Mouse (Mus musculus): ENCODE measurements around the gene Tlk2. TPM values are rescaled to one million over a fixed set of nuclear protein-coding genes. Genes with fewer than 3 reads are reported as not detected.
A peak's percentile ranks its signal among the peaks of the same experiment; 100 is the strongest.
"Not testable (repeated sequence)": the region's sequence is repeated elsewhere in the genome, so short reads cannot be mapped to it uniquely, and the experiment has no call there.

The Tlk2 gene
- 10 to 100 TPM; 47.5 to 49.6 TPM for total RNA-seq (2021)

DNA sequence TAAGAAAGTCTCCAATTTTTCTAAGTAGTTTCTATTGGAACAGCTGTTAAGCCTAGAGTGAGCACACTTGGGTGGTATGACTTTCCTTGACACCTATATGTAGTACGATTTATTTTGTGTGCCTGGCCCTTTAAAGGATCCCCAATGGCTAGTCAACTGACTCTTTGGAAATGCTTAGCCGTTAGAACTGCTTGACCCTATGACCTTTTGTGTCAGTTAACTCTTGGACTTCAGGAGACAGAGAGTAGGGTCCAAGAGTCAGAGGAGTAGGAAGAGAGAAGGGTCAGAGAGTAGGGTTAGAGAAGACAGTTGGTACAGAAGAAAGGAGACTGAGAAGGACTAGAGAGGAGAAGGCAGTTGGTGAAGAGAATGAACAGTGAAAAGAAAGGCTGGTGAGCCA, at the start of gene Tlk2:
Gene Tlk2, plus strand, starts transcription at position 292 of the 400 bp plus-strand sequence.
- no peak for DNase-seq (ENCODE audit: extremely low spot score in 1 of 2, low spot score in 2 of 2)
- intact Hi-C loops (cut with DNase I), result no loop called here

DNA sequence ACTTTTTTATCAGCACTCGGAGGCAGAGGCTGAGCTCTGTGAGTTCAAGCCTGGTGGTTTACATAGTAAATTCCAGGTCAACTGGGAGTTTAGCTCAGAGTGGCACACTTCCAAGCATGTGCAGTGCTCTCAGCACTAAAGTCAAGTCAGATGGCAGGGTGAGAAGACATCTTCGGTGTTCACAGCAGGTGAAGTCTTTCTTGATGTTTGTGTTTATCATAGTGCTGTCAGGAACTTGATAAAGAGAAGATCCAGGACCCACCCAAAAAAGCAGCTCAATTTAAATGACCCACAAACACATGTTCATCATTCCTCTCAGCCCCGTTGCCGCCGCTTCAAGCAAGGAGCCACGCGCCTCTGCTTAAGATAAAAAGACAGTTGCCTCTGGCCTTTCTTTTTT, 42.9 kb upstream of the Tlk2 start:
- intact Hi-C loops (cut with DNase I), result loop anchor here (5.0 kb wide), 1 partner anchor 613 kb away; no protein-coding TSS in a partner anchor
- no peak for DNase-seq (ENCODE audit: extremely low spot score in 1 of 2, low spot score in 2 of 2)

- not testable (repeated sequence) for DNase-seq (ENCODE audit: extremely low spot score in 1 of 2, low spot score in 2 of 2)
- intact Hi-C loops (cut with DNase I), result loop anchor here (5.0 kb wide), 1 partner anchor 615 kb away; no protein-coding TSS in a partner anchor
Measured at GRCm38 (mm10) chr11:105137255-105137654, 41.4 kb upstream of the Tlk2 start.

- intact Hi-C loops (cut with DNase I); DNase-seq (ENCODE audit: extremely low spot score in 1 of 2, low spot score in 2 of 2): not testable (repeated sequence)
Measured at GRCm38 (mm10) chr11:105140512-105140911, 38.1 kb upstream of the Tlk2 start.

DNA sequence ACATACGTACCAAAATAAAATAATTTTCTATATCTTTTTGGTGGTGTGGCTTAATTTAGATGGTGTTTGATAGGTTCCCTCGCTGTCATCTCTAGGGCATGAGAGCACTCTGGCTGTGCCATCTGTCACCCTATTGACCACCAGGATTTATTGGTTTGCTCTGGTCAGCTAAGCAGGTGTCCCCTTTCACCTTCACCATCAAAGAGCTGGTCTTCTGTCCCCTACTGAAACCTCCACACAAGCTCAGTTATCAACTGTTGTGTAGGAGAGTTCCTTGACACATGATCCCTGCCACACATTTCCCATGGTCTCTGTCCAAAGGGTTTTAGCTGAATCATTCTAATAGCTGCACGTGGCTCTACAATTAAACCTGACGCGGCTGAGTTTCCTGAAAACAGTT, 37.5 kb upstream of the Tlk2 start:
- intact Hi-C loops (cut with DNase I), result no loop called here

DNA sequence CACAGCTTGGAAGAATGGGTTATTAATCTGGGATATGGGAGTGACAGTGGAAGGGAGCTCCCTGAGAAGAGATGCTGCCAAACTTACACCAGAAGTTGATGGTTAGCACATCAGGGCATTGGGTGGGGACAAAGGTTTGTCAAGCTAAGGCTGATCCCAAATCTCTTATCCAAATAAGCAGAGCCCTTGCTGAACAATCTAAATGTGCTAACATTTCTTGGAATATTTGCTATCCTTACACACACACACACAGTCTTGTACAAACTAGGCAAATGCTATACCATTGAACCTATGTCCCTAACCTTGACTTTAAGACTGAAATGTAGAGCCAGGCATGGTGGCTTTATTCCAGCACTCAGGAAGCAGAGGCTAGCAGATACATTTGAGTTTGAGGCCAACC, 35.0 kb upstream of the Tlk2 start:
- intact Hi-C loops (cut with DNase I), result no loop called here
- DNase-seq (ENCODE audit: extremely low spot score in 1 of 2, low spot score in 2 of 2), result no peak

More for the DNA sequence above, 37.5 kb upstream of the Tlk2 start:
- no peak for DNase-seq (ENCODE audit: extremely low spot score in 1 of 2, low spot score in 2 of 2)

GRCm38 (mm10) chr11:105144084-105144483, 34.5 kb upstream of the Tlk2 start:
- DNase-seq (ENCODE audit: extremely low spot score in 1 of 2, low spot score in 2 of 2), result no peak
- intact Hi-C loops (cut with DNase I), result no loop called here

- intact Hi-C loops (cut with DNase I), result no loop called here
- DNase-seq (ENCODE audit: extremely low spot score in 1 of 2, low spot score in 2 of 2), result no peak
Measured at GRCm38 (mm10) chr11:105144508-105145210, 33.9 kb upstream of the Tlk2 start.

GRCm38 (mm10) chr11:105145211-105145610, 33.4 kb upstream of the Tlk2 start:
- no peak for DNase-seq (ENCODE audit: extremely low spot score in 1 of 2, low spot score in 2 of 2)
- intact Hi-C loops (cut with DNase I), result no loop called here

DNA sequence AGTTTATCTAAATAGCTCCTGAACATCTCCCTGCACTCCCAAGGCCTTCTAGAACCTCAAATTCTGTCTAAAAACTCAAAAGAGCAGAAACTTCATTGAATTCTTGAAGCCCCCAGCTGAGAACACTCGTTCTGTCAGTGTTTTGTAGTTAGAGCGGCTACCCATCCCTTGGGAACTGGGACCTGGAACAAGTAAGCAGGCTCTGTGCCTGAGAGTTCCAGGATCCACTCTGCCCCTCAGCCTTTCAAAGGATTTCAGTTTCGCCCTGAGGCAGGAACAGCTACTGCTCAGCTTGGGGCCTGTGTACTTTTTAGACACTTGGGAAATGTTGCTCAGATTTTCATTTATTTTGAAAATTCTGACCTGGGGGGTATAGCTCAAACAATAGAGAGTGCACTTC, 32.0 kb upstream of the Tlk2 start, which contains the start of gene Gm10842:
Gene Gm10842, plus strand, starts transcription at position 301 of the 400 bp plus-strand sequence.
- no peak for DNase-seq (ENCODE audit: extremely low spot score in 1 of 2, low spot score in 2 of 2)
- intact Hi-C loops (cut with DNase I), result no loop called here

GRCm38 (mm10) chr11:105149353-105149752, 29.3 kb upstream of the Tlk2 start:
- no peak for DNase-seq (ENCODE audit: extremely low spot score in 1 of 2, low spot score in 2 of 2)
- intact Hi-C loops (cut with DNase I), result no loop called here

GRCm38 (mm10) chr11:105149766-105150165, 28.8 kb upstream of the Tlk2 start:
- intact Hi-C loops (cut with DNase I), result no loop called here
- DNase-seq (ENCODE audit: extremely low spot score in 1 of 2, low spot score in 2 of 2), result no peak

- intact Hi-C loops (cut with DNase I), result no loop called here
- no peak for DNase-seq (ENCODE audit: extremely low spot score in 1 of 2, low spot score in 2 of 2)
Measured at GRCm38 (mm10) chr11:105150691-105151090, 27.9 kb upstream of the Tlk2 start.

DNA sequence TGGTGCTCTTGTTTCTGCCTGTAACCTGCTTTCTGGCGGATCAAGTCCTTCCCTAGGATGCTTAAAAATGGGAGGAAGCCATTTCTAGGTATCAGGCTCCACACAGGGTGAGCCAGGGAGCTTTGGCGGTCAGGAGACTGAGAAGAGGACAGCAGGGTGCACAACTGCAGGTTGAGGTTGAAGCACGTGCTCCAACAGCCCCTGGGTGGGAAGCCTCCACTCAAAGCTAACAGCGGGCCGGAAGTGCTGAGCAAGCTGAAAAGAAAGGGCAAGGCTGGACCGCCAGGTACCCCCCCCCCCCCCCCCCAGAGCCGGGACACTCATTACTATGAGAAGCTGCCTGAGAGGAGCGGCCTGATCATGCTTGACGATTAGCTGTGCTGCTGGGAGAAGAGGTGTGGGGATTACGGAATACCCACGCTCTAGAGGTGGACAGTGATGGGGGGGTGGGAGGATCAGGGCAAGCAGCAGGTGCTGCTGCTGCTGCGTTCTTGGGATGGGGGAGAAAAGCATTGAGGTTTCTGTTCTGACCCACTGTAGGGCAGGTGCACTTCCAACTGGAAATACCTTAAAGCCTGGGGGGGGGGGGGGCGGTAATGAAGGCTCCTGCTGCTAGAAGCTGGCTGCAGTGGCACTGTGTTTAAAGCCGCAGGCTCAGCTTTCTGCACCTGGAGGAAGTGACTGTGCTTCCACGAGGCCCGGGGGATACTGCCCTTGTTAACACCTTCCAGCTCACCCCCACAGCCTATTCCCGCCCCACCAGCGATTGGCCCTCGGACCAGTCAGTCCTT, 27.2 kb upstream of the Tlk2 start:
- DNase-seq (ENCODE audit: extremely low spot score in 1 of 2, low spot score in 2 of 2), result peak in 1 of 2 experiments; percentile 25
- intact Hi-C loops (cut with DNase I), result no loop called here

DNA sequence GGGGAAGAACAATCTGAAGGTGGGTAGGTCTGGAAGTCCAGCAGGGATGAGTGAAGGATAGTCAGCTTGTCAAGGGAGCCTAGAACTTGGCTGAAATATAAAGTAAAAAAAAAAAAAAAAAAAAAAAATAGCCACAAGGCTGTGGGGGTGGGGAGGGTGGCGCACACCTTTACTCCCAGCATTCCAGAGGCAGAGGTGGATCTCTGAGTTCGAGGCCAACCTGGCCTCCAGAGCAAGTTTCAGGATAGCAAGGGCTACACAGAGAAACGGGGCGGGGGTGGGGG, 26.6 kb upstream of the Tlk2 start:
- intact Hi-C loops (cut with DNase I), result no loop called here

GRCm38 (mm10) chr11:105152357-105152899, 26.2 kb upstream of the Tlk2 start:
- intact Hi-C loops (cut with DNase I), result no loop called here
- no peak for DNase-seq (ENCODE audit: extremely low spot score in 1 of 2, low spot score in 2 of 2)

More for the DNA sequence above, 26.6 kb upstream of the Tlk2 start:
- no peak for DNase-seq (ENCODE audit: extremely low spot score in 1 of 2, low spot score in 2 of 2)

- intact Hi-C loops (cut with DNase I), result no loop called here
Measured at GRCm38 (mm10) chr11:105153068-105153833, 25.4 kb upstream of the Tlk2 start.

DNA sequence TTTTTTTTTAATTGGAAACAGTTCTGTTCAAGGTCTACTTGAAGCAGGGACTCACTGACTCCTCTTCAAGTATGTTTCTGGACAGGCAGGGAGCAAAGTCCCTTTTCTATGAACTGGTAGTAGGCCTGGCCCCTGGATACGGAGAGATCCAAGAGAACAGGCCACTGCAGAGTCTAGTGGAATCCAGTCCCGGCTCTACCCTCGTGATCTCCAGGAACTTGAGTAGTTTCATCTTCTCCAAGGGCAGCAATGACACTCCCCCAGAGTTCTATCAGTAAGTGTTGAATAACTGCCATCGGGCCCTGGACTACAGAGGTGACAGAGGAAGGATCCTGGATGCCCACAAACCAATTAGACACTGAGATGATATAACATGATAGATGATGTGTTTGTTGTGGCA, 22.7 kb upstream of the Tlk2 start:
- DNase-seq (ENCODE audit: extremely low spot score in 1 of 2, low spot score in 2 of 2), result no peak
- intact Hi-C loops (cut with DNase I), result no loop called here

More at GRCm38 (mm10) chr11:105153068-105153833, 25.4 kb upstream of the Tlk2 start:
- DNase-seq (ENCODE audit: extremely low spot score in 1 of 2, low spot score in 2 of 2), result peak in 1 of 2 experiments; percentile 54

DNA sequence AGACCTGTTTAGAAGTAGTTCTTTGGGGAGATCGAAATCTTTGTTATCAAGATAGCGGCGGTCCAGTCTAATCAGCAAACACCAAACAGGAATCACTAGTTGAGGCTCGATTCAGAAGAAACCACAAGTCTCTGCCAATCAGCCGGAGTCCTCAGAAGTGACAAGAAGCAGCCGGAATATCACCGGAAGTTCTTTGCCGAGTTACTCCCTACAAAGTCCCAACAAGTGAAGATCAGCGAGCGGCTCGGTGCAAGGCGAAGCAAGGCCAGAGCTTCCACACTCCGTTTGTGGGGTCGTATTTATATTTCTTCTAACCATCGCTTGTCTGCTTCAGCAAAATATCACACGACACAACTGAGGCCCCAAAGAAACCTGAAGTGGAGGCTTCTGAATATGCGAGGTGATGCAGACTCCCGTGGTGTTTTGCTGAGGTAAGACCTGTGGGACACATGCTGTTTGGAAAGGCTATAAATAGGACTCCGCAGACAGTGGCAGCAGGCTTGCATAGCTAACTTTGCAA, 21.8 kb upstream of the Tlk2 start:
- DNase-seq (ENCODE audit: extremely low spot score in 1 of 2, low spot score in 2 of 2), result no peak
- intact Hi-C loops (cut with DNase I), result no loop called here

All from left cerebral cortex, postnatal 10 days (tissue).